Mouse (Mus musculus): Measurements from ENCODE around the gene Parg. TPM values are rescaled to one million over a fixed set of nuclear protein-coding genes. Genes with fewer than 3 reads are reported as not detected.
A peak's percentile ranks its signal among the peaks of the same experiment; 100 is the strongest.

Parg gene
- polyA plus RNA-seq, 1 experiment from 2014 or later, result 15.7 TPM

- Histone ChIP-seq H3K9me3 (ENCODE audit: control insufficient read depth) (no peaks in the 10 kb centered on the region), H3K27me3 (replicated peaks; ENCODE audit: control insufficient read depth, insufficient read depth, low read length) (no peaks in the 10 kb centered on the region), H3K9ac (ENCODE audit: low read depth, low read length) (no peak overlapping the region), H3K4me2 (replicated peaks; ENCODE audit: low read depth) (no peak overlapping the region), H3K27ac (ENCODE audit: low read depth, low read length) (no peak overlapping the region), H3K4me3 (ENCODE audit: low read depth, low read length) (no peak overlapping the region), H3K4me1 (replicated peaks; ENCODE audit: control insufficient read depth, insufficient read depth, low read length) (no peaks in the 10 kb centered on the region), H3K36me3 (ENCODE audit: control insufficient read depth, insufficient read depth) (peaks cover 13% of the 10 kb centered on the region)
- no peak for TF ChIP-seq CTCF (IDR thresholded peaks at IDR 0.05; ENCODE audit: low read depth)
- no peak for ATAC-seq
- WGBS, result 31% methylated on average over 2 of the region's 2 CpGs
These were observed 44.3 kb downstream of the Parg start for GRCm38 (mm10) chr14:32246019-32246418.

- H3K36me3 ChIP-seq (ENCODE audit: control insufficient read depth, insufficient read depth), result peaks cover 21% of the 10 kb centered on the region
- H3K4me3 ChIP-seq (ENCODE audit: low read depth, low read length), result no peak overlapping the region
- no peak overlapping the region for H3K4me2 ChIP-seq (replicated peaks; ENCODE audit: low read depth)
- 59% methylated on average over 6 of the region's 6 CpGs for WGBS
- no peak for ATAC-seq
- H3K4me1 ChIP-seq (replicated peaks; ENCODE audit: control insufficient read depth, insufficient read depth, low read length), result no peaks in the 10 kb centered on the region
- H3K27ac ChIP-seq (ENCODE audit: low read depth, low read length), result no peak overlapping the region
- no peaks in the 10 kb centered on the region for H3K9me3 ChIP-seq (ENCODE audit: control insufficient read depth)
- no peak overlapping the region for H3K9ac ChIP-seq (ENCODE audit: low read depth, low read length)
- TF ChIP-seq CTCF (IDR thresholded peaks at IDR 0.05; ENCODE audit: low read depth), result no peak
- no peaks in the 10 kb centered on the region for H3K27me3 ChIP-seq (replicated peaks; ENCODE audit: control insufficient read depth, insufficient read depth, low read length)
These were observed 47.9 kb downstream of the Parg start for GRCm38 (mm10) chr14:32249616-32250015.

- Histone ChIP-seq H3K9ac (ENCODE audit: low read depth, low read length) (no peak overlapping the region), H3K27ac (ENCODE audit: low read depth, low read length) (no peak overlapping the region), H3K36me3 (ENCODE audit: control insufficient read depth, insufficient read depth) (peaks cover 27% of the 10 kb centered on the region), H3K4me2 (replicated peaks; ENCODE audit: low read depth) (no peak overlapping the region), H3K27me3 (replicated peaks; ENCODE audit: control insufficient read depth, insufficient read depth, low read length) (no peaks in the 10 kb centered on the region), H3K4me1 (replicated peaks; ENCODE audit: control insufficient read depth, insufficient read depth, low read length) (no peaks in the 10 kb centered on the region), H3K4me3 (ENCODE audit: low read depth, low read length) (no peak overlapping the region), H3K9me3 (ENCODE audit: control insufficient read depth) (no peaks in the 10 kb centered on the region)
- WGBS, result 81% methylated on average over 6 of the region's 6 CpGs
- no peak for ATAC-seq
- TF ChIP-seq CTCF (IDR thresholded peaks at IDR 0.05; ENCODE audit: low read depth), result no peak
These were observed 59.1 kb downstream of the Parg start for GRCm38 (mm10) chr14:32260830-32261229.

GRCm38 (mm10) chr14:32261741-32262140 is 60.0 kb downstream of the Parg start:
- no peaks in the 10 kb centered on the region for H3K9me3 ChIP-seq (ENCODE audit: control insufficient read depth)
- TF ChIP-seq CTCF (IDR thresholded peaks at IDR 0.05; ENCODE audit: low read depth), result no peak
- no peak overlapping the region for H3K27ac ChIP-seq (ENCODE audit: low read depth, low read length)
- 77% methylated on average over 2 of the region's 2 CpGs for WGBS
- no peak overlapping the region for H3K4me2 ChIP-seq (replicated peaks; ENCODE audit: low read depth)
- H3K9ac ChIP-seq (ENCODE audit: low read depth, low read length), result no peak overlapping the region
- no peak overlapping the region for H3K4me3 ChIP-seq (ENCODE audit: low read depth, low read length)
- H3K27me3 ChIP-seq (replicated peaks; ENCODE audit: control insufficient read depth, insufficient read depth, low read length), result no peaks in the 10 kb centered on the region
- ATAC-seq, result no peak
- H3K4me1 ChIP-seq (replicated peaks; ENCODE audit: control insufficient read depth, insufficient read depth, low read length), result no peaks in the 10 kb centered on the region
- peaks cover 25% of the 10 kb centered on the region for H3K36me3 ChIP-seq (ENCODE audit: control insufficient read depth, insufficient read depth)

- Histone ChIP-seq H3K4me3 (ENCODE audit: low read depth, low read length) (no peak overlapping the region), H3K4me1 (replicated peaks; ENCODE audit: control insufficient read depth, insufficient read depth, low read length) (no peaks in the 10 kb centered on the region), H3K9ac (ENCODE audit: low read depth, low read length) (no peak overlapping the region), H3K9me3 (ENCODE audit: control insufficient read depth) (no peaks in the 10 kb centered on the region), H3K27me3 (replicated peaks; ENCODE audit: control insufficient read depth, insufficient read depth, low read length) (no peaks in the 10 kb centered on the region), H3K27ac (ENCODE audit: low read depth, low read length) (no peak overlapping the region), H3K4me2 (replicated peaks; ENCODE audit: low read depth) (no peak overlapping the region), H3K36me3 (ENCODE audit: control insufficient read depth, insufficient read depth) (peaks cover 11% of the 10 kb centered on the region; the same call in 1 of the 2 replicates)
- WGBS, result 60% methylated on average over 2 of the region's 2 CpGs
- no peak for TF ChIP-seq CTCF (IDR thresholded peaks at IDR 0.05; ENCODE audit: low read depth)
- no peak for ATAC-seq
These were observed 67.2 kb downstream of the Parg start for GRCm38 (mm10) chr14:32268999-32269398.

GRCm38 (mm10) chr14:32269589-32269988 is 67.8 kb downstream of the Parg start:
- H3K9me3 ChIP-seq (ENCODE audit: control insufficient read depth), result no peaks in the 10 kb centered on the region
- H3K4me3 ChIP-seq (ENCODE audit: low read depth, low read length), result no peak overlapping the region
- TF ChIP-seq CTCF (IDR thresholded peaks at IDR 0.05; ENCODE audit: low read depth), result peak; percentile 53
- no peak overlapping the region for H3K27ac ChIP-seq (ENCODE audit: low read depth, low read length)
- no peaks in the 10 kb centered on the region for H3K4me1 ChIP-seq (replicated peaks; ENCODE audit: control insufficient read depth, insufficient read depth, low read length)
- H3K27me3 ChIP-seq (replicated peaks; ENCODE audit: control insufficient read depth, insufficient read depth, low read length), result no peaks in the 10 kb centered on the region
- no peak for ATAC-seq
- H3K4me2 ChIP-seq (replicated peaks; ENCODE audit: low read depth), result no peak overlapping the region
- peaks cover 11% of the 10 kb centered on the region; the same call in 1 of the 2 replicates for H3K36me3 ChIP-seq (ENCODE audit: control insufficient read depth, insufficient read depth)
- H3K9ac ChIP-seq (ENCODE audit: low read depth, low read length), result no peak overlapping the region
- WGBS, result 86% methylated on average over 4 of the region's 4 CpGs

- H3K4me2 ChIP-seq (replicated peaks; ENCODE audit: low read depth), result no peak overlapping the region
These were observed 99.9 kb downstream of the Parg start for GRCm38 (mm10) chr14:32301622-32302021.

More at GRCm38 (mm10) chr14:32301622-32302021, 99.9 kb downstream of the Parg start:
- no peak for TF ChIP-seq CTCF (IDR thresholded peaks at IDR 0.05; ENCODE audit: low read depth)
- no peaks in the 10 kb centered on the region for H3K4me1 ChIP-seq (replicated peaks; ENCODE audit: control insufficient read depth, insufficient read depth, low read length)
- H3K9ac ChIP-seq (ENCODE audit: low read depth, low read length), result no peak overlapping the region
- H3K27me3 ChIP-seq (replicated peaks; ENCODE audit: control insufficient read depth, insufficient read depth, low read length), result no peaks in the 10 kb centered on the region
- H3K36me3 ChIP-seq (ENCODE audit: control insufficient read depth, insufficient read depth), result peaks cover 5% of the 10 kb centered on the region; the same call in 1 of the 2 replicates
- ATAC-seq, result no peak
- 82% methylated on average over 12 of the region's 12 CpGs for WGBS
- no peaks in the 10 kb centered on the region for H3K9me3 ChIP-seq (ENCODE audit: control insufficient read depth)
- H3K4me3 ChIP-seq (ENCODE audit: low read depth, low read length), result no peak overlapping the region
- H3K27ac ChIP-seq (ENCODE audit: low read depth, low read length), result no peak overlapping the region

Measured in intestine, postnatal 0 days (tissue).